Mouse (Mus musculus): Measurements from ENCODE around the gene Hdhd3.

Hdhd3 gene

DNA sequence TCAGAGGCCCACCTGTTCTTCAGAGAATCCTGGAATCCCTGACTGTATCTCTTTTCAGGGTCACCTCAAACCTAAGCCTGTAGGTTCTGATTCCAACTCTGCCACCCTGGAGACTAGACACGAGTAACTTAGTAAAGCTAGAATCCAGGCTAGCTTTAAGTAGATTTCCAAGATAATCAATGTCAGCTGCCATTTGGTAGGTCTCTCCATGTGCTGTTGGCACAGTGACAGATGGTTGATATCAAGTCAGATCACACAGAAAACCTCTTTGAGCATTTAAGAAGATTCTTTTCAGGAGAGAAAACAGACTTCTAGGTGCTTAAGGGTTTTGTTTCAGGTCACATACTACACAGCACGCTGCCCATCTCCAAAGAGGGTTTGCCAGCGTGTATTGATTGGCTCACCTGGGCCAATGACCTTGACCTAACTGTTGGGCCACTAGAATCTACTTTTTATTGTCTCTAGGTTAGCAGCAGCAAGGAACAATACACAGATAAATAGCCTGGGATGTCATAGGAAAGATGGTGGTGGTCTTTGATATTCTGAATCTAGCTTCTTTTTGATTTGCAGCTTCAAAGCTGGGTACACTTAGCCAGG is at the start of gene Hdhd3:
Gene Hdhd3 (minus strand): TSS at position 94 of the 597 bp plus-strand sequence.
- DNase-seq = no peak

DNA sequence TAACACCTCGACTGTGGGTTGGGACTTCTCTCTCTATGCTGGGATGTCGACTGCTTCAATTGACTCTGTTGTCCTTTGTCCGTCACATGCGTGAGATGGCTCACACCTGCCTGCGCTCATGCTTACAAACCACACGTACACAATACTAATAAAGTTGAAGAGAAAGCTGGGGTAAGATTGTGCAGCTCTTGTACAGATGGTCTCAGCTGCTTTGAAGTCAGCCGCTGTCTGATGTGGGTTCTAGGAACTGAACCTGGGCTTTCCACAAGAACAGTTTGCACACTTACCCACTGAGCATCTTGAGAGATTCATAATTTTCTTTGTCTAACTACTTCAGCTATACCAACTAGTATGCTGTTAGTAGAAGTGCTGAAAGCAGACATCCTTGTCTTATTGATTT is 48.7 kb upstream of the Hdhd3 start:
- peak; percentile 57 for DNase-seq

GRCm38 (mm10) chr4:62544801-62545200 is 41.5 kb upstream of the Hdhd3 start:
- DNase-seq = no peak

GRCm38 (mm10) chr4:62543782-62544181 is 40.5 kb upstream of the Hdhd3 start:
- no peak for DNase-seq

GRCm38 (mm10) chr4:62541802-62542201 is 38.5 kb upstream of the Hdhd3 start:
- DNase-seq = no peak

DNA sequence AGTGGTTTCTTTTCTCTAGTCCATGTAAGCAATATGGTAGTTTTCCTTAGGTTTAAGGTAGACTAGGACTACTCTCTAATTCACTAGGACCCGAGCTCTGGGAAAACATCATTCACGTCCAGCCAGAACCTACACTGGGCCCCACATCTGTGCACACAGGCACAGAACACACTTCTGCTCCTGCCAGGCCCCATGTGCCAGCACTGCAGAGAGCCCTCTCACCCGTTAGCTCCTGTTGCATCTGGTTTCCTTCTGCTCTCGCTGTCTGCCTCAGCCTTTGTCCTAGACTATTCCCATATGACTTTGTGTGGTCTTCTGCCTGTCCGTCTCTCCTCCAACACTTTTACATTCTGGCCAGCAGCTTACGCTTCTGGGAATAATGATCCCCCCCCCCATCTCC is 30.5 kb upstream of the Hdhd3 start:
- no peak for DNase-seq

- no peak for DNase-seq
These were observed 24.4 kb upstream of the Hdhd3 start for GRCm38 (mm10) chr4:62527655-62528054.

GRCm38 (mm10) chr4:62526256-62526655 is 23.0 kb upstream of the Hdhd3 start:
- DNase-seq = no peak

DNA sequence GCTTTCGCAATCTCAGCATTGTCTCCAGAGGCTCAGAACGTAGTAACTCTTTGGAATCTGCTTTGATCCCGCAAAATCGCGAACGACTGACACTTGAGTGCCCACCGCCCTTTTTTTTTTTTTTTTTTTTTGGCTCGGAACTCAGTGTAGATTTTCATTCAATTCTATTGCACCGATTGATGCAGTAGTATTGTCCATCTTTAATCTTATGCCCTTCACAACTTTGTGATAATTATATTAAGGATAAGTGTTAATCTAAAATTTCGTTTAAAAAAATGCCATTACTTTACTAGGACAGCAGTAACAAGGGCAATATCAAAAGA is 22.2 kb upstream of the Hdhd3 start:
- no peak for DNase-seq

DNA sequence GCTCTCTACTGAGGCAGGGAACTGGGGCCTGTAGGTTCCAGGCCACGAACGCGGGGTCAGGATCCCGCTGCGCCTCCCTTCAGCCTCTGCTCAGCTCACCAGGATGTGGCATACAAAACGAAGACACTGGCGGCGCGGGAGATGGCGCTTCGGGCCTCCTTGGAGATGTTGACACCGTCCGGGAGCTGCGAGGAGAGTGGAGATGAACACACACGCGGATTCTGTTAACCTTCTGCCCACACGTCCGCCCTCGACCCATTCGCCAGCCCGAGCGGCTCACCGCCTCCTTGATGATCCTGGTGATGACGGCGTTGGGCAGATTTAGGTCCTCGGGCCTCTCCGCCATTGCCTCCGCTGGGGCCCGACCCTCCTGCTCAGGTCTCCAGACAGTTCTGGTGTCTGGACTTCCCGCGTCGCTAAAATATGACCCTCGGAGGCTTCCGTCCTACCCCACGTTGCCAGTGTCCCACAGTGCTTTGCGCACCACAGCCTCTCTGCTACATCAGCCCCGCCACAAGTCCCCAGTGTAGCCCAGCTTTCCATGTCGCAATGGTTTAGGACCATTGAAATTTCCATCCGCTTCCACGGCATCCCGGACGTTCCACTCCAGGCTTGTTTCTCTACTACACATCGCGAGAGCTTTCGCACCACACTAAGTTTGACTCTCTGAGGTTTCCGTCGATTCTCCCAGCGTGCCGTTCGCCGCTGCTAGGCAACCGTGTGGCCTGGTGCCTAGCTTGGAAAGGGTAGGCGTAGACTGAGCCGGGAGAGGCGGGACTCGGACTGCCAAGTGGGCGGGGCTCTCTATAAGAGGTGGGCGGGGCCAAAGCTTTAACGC is 21.6 kb upstream of the Hdhd3 start, which contains the start of the genes Pole3 and 4933430I17Rik:
Gene Pole3 (minus strand): TSS at position 418 of the 838 bp plus-strand sequence.
Gene 4933430I17Rik (plus strand): TSS at position 719 of the 838 bp plus-strand sequence.
- DNase-seq = peak; percentile 93

- no peak for DNase-seq
These were observed 17.7 kb upstream of the Hdhd3 start for GRCm38 (mm10) chr4:62520892-62521400.

GRCm38 (mm10) chr4:62519849-62520233 is 16.6 kb upstream of the Hdhd3 start, which contains the start of gene Alad:
Gene Alad, minus strand, starts transcription at chr4:62519918.
- peak; percentile 79 for DNase-seq

DNA sequence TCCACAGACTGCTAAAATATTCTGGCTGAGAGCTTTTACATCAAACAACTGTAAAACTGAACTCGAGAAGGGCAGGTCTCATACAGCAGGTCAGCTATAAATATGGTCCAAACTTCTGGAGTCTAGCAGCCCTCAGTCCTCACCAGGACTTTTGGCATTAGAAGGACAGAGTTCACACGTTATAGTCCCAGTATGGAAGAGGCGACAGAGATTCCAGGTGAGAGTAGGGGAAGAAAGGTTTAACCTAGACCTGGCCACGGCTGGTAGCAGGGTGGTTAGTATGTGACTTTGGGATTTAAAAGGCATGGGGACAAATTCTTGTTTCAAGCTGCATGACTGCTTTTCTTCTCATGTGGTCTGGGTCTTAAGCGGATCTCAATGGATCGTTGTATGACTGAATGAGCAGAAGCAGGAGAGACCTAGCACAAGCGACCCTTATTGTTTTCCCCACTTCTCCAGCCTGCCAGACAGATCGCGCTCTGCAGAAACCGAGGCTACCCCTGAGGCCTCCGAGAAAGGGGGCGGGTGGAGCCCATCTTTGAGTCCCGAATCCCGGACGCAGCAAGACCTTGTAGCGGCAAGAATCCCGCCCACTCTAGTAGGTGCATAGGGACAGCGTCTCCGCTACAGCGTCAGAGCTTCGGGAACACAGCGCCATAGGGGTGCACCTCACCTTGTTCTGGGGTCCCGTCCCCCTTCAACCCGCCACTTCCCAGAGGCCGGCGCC is 16.0 kb upstream of the Hdhd3 start:
- no peak for DNase-seq

- peak; percentile 31 for DNase-seq
These were observed 15.3 kb upstream of the Hdhd3 start for GRCm38 (mm10) chr4:62518416-62519121.

GRCm38 (mm10) chr4:62517538-62518415 is 14.5 kb upstream of the Hdhd3 start:
- no peak for DNase-seq

DNA sequence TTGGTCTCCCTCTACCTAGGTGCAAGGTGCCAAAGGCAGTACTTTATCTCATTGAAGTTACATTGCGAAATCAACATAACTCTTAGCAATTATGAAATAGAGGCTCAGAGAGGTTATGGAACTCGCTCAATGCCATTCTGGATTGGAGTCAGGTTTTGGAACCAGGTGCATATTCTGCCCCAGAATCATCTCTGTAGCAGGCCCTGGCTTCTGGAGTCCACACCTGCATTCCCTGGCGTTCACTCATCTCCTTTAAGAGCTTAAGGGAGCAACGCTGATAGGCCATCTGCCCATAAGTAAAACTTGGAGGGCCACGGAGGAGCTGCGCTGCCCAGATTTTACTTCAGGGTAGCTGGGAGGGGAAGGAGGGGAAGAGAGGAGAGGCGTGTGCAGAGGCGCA is 13.8 kb upstream of the Hdhd3 start:
- no peak for DNase-seq

DNA sequence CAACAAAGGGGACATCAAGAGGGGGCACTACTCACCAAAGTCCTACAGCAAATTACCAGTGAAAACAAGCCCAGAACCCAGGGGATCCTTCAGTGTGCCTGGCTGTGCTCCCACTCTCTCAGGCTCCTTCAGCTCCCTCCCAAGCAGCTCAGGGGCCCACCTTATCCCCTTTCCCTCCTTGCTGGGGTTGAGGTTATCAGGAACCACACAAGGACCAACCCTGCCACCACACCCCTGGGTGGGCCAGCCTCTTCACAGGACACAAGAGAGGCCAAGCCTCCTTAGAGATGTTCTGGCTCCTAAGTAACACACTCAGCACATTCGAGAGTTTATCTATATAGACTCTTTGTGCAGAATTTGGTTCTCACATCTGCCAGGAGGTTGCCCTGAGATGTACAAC is 13.3 kb upstream of the Hdhd3 start:
- DNase-seq = no peak

DNA sequence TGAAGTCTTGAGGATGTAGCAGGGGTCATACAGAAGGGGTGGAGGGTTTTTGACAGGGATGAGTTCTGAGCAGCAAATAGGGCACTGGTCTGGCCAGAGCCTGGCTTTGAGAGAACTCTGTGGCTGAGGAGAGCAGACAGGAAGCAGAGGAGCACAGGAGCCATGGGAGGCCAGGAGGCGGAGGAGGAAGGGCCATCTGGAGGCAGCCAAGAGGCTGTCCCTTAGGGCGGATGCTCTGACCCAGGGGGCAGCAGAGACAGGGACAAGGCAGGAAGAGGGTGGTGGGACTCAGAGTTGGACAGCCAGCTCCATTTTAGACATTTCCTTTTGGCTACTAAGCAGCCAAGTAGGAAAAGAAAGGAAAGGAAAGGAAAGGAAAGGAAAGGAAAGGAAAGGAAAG is 12.8 kb upstream of the Hdhd3 start:
- DNase-seq = no peak

GRCm38 (mm10) chr4:62515490-62515889 is 12.2 kb upstream of the Hdhd3 start:
- DNase-seq = no peak

DNA sequence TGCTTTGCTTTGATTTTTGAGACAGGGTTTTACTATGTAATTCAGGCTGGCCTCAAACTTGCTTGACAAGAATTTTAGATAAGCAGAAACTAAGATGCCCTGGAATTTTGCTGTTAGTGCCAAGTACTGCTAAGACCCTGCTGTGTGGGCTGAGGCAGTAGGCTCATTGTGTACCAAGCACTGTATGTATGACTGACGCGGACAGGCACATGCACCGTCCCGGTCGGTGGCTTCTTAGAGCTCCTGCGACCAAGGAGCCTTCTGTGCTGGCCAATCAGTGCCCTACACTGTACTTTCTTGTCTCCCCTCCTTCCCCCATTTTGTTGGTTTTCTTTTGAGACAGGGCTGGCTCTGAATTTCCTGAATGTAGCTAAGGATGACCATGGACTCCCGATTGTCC is 11.7 kb upstream of the Hdhd3 start:
- no peak for DNase-seq

DNA sequence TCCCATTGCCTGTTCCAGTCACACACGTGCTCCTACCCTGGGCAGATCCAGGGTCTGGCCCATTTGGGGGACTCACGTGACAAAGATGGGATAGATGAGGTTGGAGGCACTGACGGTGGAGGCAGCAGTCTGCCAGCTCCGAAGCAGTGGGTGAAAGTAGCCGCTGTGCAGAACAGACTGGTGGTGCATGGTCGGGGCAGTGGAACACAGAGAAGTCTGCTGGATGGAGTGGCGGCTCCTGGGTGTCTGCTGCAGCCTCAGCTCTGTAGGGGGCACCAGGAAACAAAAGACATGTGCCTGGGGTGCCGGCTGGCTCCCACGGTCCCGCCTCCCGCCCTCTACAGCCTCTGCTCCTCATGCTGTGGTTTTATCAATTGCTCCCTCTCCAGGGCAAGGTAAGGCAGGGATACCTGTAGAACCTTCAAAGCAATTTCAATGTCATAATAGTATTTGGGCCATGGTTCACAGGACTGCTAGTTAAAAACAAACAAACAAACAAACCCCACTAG is 10.8 kb upstream of the Hdhd3 start:
- DNase-seq = no peak

DNA sequence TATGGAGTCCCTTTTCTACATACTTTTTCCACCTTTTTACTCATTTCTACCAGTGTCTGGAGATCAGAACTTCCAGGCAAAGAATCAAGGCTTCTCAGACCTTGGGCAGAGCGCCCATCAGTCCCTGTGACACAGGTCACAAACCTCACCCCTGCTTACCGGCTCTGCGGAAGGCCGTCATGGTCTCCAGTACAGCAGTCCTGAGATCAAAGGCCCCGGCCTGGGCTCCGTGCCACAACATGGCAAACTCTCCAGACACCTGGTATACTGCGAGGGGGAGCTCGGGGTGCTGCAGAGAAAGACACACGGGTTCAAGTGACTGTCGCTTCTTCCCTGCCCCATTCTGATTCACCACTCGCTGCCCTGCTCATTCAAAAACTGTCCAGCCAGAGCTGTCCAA is 6.7 kb upstream of the Hdhd3 start:
- no peak for DNase-seq
